Mouse (Mus musculus) WW6 (cell line): Measurements from ENCODE around the gene Adam26b.
"Not testable (repeated sequence)": the region's sequence is repeated elsewhere in the genome, so short reads cannot be mapped to it uniquely, and the experiment has no call there.

Experiments used
- DNase-seq: peaks from one replicate; pipeline ENCODE4 v3.0.0-alpha.2; 2013; ENCODE audit warnings: low read depth, low spot score

Gene Adam26b

GRCm38 (mm10) chr8:43528006-43528405 lies at the start of gene Adam26b:
Adam26b (minus strand) TSS chr8:43528106.
- not testable (repeated sequence) for DNase-seq

DNA sequence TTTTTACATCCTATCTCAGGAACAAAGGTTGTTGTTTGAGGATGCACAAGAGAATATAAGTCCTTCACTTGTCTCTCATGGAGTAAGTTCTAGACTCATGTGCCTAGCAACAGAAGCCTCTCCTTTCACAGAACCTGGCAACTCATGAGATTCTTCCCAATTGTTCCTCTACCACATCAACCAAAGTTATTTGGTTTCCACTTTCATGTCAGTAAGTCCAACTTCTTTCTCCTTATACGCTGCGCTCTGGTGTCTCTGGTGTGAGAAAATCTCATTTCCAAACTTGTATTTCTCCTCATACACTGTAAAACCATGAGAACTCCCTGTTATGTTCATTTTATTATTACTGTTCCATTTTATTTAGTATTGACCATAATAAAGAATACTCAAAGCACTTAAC lies 48.7 kb upstream of the Adam26b start, which contains the start of gene Adam26a:
TSS of gene Adam26a (minus strand) at position 101 of the 400 bp plus-strand sequence.
- DNase-seq = not testable (repeated sequence)
